Mouse (Mus musculus) left cerebral cortex, postnatal 4 days (tissue): ENCODE results near the gene Acsm1. TPM values are rescaled to one million over a fixed set of nuclear protein-coding genes. Genes with fewer than 3 reads are reported as not detected.

Source experiments
- DNase-seq: peaks from one replicate; pipeline ENCODE4 v3.0.0-alpha.2; 2022
- intact Hi-C: fragments of 180-260 bp; cut with DNase I; formaldehyde crosslinking; loops from one replicate; pipeline ENCODE4 v1.15.1; 2025
- total RNA-seq, 2 experiments: library from RNA; stranded (reverse); gene quantifications; 2 replicates each; pipeline ENCODE4 v1.2.3; 2021

Acsm1 gene
- total RNA-seq, 2 experiments from 2014 or later = not detected

DNA sequence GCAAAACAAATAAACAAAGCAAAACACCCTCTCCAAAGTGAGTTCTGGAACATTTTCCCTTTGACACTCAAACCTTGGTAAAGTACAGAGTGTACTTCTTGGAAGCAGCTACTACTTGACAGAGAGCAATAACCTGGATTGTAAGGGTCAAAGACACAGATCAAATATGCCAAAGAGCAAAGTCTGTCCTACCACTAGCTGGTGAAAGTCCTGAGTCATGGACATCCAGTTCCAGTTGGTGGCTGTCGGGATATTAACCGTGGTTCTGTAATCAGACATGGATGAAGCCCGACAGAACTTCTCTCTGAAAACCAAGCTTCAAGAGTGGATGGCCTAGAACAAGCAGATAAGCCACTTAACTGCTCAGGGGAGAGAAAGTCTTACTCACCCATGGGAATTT, 61.1 kb downstream of the Acsm1 start:
- no peak for DNase-seq

DNA sequence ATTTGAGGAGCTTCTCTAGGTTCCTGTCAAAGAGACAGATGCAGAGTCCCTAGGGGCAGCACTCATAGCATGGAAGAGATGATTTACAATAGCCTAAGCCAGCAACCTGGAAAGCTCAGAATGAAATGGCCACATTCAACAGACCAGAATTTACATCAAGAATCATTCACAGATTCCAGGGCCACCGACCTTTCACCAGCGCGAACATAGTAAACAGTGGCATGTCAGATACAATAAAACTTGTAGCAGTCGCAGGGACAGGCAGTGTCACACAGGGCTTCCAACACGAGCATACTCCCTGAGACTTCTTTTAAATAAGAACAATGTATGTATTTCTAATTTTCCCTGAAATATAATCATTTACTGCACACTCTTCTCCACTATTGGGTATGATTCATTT, 63.6 kb downstream of the Acsm1 start:
- intact Hi-C loops = no loop called here
- no peak for DNase-seq

More for the DNA sequence above, 61.1 kb downstream of the Acsm1 start:
- intact Hi-C loops = no loop called here

DNA sequence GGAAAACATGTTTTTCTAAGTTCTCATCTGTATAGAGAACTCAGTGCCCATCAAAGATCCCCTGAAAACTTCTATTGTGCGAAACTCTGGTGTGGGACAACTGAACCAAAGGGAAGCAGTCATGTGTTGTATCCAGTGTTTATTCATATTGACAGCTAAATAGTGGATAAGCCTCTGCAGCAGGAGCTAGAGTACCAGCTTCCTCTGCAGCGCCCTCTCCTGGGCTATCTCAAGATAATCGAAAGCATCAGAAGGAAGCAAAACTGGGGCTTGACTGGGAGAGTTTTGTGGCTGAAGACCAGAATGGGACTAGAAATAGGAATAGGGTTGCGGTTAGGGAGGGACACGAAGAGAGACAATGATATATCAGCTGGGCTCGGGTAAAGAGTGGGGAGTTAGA, 64.1 kb downstream of the Acsm1 start:
- DNase-seq = peak; percentile 15
- intact Hi-C loops = no loop called here

DNA sequence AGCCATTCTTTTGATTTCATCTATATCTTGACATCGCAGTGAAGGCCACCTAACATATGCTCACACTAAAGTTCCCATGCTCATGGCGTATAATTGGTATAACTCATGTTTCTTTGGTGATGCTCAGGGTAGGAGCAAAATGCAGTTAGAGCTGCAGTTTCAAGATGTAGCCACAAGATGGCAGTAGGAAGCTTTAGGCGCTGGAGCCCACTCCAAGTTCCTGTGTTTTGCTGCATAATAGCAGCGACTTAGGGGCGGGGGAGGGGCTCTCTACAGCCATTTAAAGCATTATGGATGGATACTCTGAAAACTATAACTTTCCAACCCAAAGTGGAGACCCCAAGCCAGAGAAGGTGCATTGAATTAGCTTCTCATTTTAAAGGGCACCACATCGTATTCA, 66.6 kb downstream of the Acsm1 start:
- peak; percentile 7 for DNase-seq
- intact Hi-C loops = no loop called here

DNA sequence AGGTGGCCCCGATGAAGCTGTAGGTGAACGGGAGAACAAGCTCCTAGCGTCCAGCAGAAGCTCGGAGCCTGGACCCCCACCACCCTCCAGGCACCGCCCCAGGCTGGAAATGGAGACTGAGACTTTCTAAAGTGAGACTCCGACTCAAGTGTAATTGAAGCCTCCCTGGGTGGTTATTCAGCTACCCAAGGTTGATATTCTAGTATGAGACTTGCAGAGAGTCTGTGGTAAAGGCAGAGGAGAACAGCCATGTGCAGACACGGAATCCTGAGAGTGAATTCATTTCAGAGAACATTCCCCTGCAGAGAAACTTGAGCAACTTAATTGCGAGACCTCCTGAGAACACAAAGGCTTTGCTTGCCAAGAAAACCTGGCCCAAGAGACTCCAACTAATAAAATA, 73.3 kb downstream of the Acsm1 start:
- intact Hi-C loops = no loop called here
- DNase-seq = no peak

DNA sequence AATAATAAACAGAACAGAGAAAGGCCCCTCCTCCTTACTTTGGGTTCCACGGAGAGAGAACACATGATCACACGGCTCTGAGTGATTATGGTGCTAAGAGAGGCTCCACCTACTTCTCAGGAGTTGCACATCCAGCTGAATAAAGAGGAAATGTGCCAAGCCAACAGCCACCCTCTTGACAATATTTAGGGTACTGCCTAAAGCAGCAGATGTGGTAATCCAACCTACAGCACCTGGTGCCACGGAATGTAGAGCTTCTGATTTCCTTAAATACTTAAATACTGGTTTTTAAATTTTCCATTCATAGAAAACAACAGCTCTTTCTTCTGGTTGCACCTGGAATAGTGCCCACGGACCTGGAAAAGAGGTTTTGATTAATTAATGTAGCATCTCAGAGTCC, 75.9 kb downstream of the Acsm1 start:
- no peak for DNase-seq
- intact Hi-C loops = no loop called here

DNA sequence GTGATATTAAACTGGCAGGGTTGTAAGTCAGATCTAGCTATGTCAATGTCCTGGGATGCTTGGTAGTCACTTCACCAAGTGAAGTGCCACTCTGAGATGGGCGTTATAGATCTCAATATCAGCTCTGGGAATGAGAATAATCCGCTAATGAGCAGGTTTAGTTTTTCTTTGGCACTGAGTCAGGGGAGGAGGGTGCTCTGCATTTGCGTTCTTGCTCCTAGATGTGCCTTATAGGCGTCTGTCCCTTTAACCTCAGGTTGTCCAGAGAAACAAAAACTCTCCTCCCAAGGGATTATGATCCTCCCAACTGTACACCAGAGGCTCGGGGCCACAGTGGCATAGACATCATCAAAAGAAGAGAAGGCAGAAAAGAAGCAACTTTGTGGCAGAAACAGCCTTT, 82.9 kb downstream of the Acsm1 start, which contains the start of gene Acsm4:
TSS of gene Acsm4 (plus strand) at position 301 of the 400 bp plus-strand sequence.
- intact Hi-C loops = no loop called here

DNA sequence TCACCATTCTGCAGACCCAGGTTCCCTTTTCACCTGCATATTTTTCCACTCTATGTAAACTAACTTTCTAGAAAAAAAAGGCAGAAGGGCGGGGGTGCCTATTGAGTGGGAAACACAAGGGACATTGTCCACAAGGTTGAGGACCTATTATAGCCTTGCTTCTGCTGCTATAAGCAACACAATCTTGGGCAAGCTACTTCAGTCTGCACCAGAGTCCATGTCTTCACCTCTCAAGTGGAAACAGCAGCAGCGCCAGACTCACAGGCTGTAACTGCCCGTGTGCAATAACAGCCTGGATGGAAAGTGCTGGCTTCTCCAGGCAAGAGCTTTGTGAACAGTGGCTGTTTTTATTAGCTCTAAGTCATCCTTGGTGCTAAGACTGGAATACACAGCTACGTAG, 85.5 kb downstream of the Acsm1 start:
- intact Hi-C loops = no loop called here
- no peak for DNase-seq

More for the DNA sequence above, 82.9 kb downstream of the Acsm1 start, which contains the start of gene Acsm4:
- no peak for DNase-seq

DNA sequence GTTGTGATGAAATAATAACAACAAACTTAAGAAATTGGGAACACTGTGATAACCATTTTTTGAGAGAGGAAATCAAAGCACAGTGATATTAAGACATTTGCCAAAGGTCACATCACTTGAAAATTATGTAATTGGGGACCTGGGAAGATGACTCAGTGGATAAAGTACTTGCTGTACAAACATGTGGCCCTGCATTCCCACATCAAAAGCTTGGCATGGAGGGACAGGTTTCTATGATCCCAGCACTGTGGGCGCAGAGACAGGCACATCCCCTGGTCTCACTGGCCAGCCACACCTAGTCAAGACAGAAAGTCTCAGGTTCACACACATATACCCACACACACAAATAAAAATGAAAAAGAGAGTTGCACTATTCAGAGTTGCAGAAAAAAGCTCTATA, 88.1 kb downstream of the Acsm1 start:
- intact Hi-C loops = no loop called here

More for the DNA sequence above, 88.1 kb downstream of the Acsm1 start:
- DNase-seq = no peak

Other genes with a start within 250 kb of the Acsm1 start
- not detected for gene Gp2, start 147.7 kb upstream of the Acsm1 start, total RNA-seq
- not detected for gene Umod, start 127.7 kb upstream of the Acsm1 start, total RNA-seq
- gene Acsm5, start 87.6 kb upstream of the Acsm1 start, total RNA-seq = not detected
- gene Pdilt, start 83.5 kb upstream of the Acsm1 start, total RNA-seq = not detected
- not detected for gene Acsm2, start 52.7 kb upstream of the Acsm1 start, total RNA-seq
- gene Acsm4, start 83.0 kb downstream of the Acsm1 start, total RNA-seq = not detected
- 10 to 100 TPM; 51.0 to 54.0 TPM for gene Thumpd1, start 113.8 kb downstream of the Acsm1 start, total RNA-seq
- gene Acsm3, start 153.9 kb downstream of the Acsm1 start, total RNA-seq = not detected
- gene Rexo5, start 187.0 kb downstream of the Acsm1 start, total RNA-seq = 1 to 10 TPM; 7.2 to 7.9 TPM
- gene Eri2, start 187.0 kb downstream of the Acsm1 start, total RNA-seq = 10 to 100 TPM in 1 of 2 experiments, 1 to 10 TPM in 1; 9.2 to 10.2 TPM